Mouse (Mus musculus) C2C12 (cell line): ENCODE data around the gene Sugp1.

Experiments
- CEBPB ChIP-seq: IDR thresholded peaks from one replicate; pipeline ENCODE4 v1.6.1; 2011; ENCODE audit warnings: low read depth, mild to moderate bottlenecking, control low read depth, moderate library complexity
- CTCF ChIP-seq: IDR thresholded peaks from one replicate; pipeline ENCODE4 v1.5.1; 2011; ENCODE audit not compliant: control insufficient read depth, insufficient read depth, insufficient read length
- FOSL1 ChIP-seq: IDR thresholded peaks from one replicate; pipeline ENCODE4 v1.8.0; 2011; ENCODE audit warnings: mild to moderate bottlenecking, low read length; ENCODE audit not compliant: poor library complexity, insufficient read depth, severe bottlenecking
- MAX ChIP-seq: IDR thresholded peaks from one replicate; pipeline ENCODE4 v1.6.1; 2011; ENCODE audit warnings: mild to moderate bottlenecking, control low read depth
- MYOD1 ChIP-seq: IDR thresholded peaks from one replicate; pipeline ENCODE4 v1.6.1; 2011; ENCODE audit warnings: low read depth; ENCODE audit not compliant: control insufficient read depth, insufficient read length
- MYOG ChIP-seq: IDR thresholded peaks from one replicate; pipeline ENCODE4 v1.6.1; 2011; ENCODE audit not compliant: control insufficient read depth, insufficient read length; ENCODE audit errors: extremely low read depth
- USF1 ChIP-seq: IDR thresholded peaks from one replicate; pipeline ENCODE4 v1.6.1; 2011; ENCODE audit warnings: low read depth, mild to moderate bottlenecking, control low read depth, moderate library complexity

DNA sequence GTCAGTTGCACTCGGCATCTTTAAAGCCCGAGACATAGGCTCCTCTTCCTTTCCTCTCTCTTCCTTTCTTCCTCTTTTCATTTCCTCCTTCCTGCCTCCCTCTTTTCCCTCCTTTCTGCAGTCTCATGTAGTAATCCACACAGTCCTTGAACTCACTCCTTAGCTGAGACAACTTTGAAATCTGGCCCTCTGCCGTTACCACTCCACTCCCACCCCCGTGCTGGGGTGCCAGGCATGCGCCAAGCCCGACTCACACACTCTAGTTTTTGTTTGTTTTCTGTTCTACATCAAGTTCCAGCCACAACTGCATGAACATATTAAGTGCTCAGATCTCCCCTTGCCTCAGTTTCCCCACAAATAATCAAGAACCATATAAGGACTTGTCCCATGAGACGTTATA lies 62.3 kb downstream of the Sugp1 start:
- TF ChIP-seq CTCF (no peak), MAX (no peak), MYOG (no peak), MYOD1 (no peak), USF1 (no peak), FOSL1 (no peak), CEBPB (no peak)
